Mouse (Mus musculus): Measurements from ENCODE around the gene Lpxn.

The Lpxn gene

GRCm38 (mm10) chr19:12795511-12796327, at the start of gene Lpxn, which contains the start of gene Zfp91:
Gene Lpxn (plus strand): TSS chr19:12796193.
Gene Zfp91 (minus strand): TSS chr19:12796126.
- DNase-seq = peak; percentile 98

DNA sequence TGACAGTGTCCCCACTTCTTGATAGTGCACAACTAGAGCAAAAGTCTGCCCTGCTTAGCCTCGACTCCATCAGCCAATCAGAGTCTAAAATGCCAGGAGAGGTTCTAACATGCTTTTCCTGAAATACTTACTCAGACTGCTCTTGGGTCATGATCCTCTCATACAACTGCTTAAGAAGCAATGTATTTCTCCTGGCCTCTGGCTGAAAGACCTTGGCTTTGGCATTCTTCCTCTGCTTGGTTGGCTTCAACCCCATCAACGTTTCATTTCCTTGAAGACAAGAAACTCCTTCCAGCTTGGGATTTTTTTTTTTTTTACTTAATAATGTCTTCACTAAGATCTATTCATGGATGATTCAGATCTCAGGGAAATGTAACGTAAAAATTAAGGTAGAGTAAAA, 39.7 kb upstream of the Lpxn start:
- DNase-seq = no peak

DNA sequence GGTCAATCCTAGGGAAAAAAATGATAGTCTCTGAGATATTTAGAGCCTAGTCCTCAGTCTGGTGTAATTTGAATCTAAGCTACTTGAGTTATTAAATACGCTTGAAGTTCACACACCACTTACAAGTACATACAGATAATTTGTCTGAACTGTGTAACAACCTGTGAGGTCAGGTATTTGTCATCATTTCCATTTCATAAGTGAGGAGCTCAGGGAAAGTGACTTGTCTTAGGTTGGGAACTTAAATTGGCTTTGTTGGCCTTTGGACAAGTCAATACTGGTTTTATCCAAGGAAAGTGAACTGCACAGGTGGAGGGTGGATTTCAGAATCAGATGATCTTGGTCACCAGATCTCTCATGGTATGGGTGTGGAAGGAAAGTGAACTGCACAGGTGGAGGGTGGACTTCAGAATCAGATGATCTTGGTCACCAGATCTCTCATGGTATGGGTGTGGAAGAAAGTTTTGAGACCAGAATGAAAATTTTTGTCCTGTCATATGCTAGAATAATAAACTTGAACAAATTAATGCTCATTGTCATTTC, 37.0 kb upstream of the Lpxn start:
- DNase-seq = no peak

DNA sequence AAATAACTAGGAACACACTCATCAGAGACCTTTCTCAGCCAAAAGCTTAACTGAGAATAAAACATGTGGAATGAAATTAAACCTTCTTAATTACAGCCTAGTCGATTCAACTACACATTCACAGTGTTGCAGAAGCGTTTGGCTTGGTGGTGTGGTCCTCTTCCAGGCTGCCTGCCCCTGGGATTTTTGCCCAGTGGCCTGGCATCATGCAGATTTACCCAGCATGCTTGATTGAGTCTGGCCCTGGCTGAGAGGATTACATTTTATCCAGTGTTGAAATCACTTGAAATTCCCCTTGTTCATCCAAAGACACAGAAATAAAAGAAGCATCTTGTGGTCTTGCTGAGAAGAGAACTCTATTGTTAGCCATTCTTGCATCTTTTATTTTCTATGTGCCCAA, 36.3 kb upstream of the Lpxn start:
- peak; percentile 9 for DNase-seq

- peak; percentile 52 for DNase-seq
These were observed 33.5 kb upstream of the Lpxn start for GRCm38 (mm10) chr19:12762212-12763130.

GRCm38 (mm10) chr19:12765308-12765707, 30.7 kb upstream of the Lpxn start, which contains the start of gene Cntf:
Gene Cntf (minus strand): TSS chr19:12765632.
- DNase-seq = no peak

DNA sequence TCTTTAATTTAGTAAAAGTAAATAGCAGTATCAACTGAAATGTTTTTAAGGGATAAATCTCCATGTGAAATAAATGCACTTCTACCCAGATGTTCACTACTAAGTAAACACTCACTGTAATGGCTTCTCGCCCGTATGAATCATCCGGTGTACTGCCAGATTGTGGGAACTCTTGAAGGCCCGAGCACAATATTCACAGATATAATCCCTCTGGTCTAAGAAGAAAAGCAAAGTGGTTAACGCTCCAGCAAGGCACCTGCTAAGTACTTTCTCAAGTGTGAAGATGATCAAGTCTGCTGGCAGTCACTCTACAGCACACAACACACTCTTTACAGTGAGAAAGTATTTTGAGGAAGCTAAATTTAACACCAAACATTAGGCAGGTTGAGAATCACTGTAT, 25.1 kb upstream of the Lpxn start:
- peak; percentile 57 for DNase-seq

- no peak for DNase-seq
These were observed 15.6 kb upstream of the Lpxn start for GRCm38 (mm10) chr19:12780437-12780836.

GRCm38 (mm10) chr19:12786803-12787395, 9.1 kb upstream of the Lpxn start:
- no peak for DNase-seq

DNA sequence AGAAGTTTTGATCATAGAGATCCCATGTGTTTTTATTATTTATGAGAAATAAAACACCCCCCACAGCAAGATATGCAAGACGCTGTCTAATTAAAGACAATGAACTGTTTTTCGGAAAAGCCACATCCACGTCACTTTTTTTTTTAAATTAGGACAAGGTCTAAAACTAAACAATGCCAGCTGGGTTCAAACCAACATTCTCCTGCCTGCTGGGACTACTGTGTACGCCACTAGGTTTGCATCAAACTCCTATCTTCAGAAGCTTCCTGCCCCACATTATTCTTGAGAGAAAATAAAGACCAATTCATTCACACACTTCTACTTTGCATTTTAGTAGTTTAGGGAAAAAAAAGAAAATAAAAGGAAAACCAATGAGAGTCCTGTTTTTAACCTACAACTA, 8.3 kb upstream of the Lpxn start:
- no peak for DNase-seq

GRCm38 (mm10) chr19:12792374-12792773, 3.6 kb upstream of the Lpxn start:
- DNase-seq = no peak

DNA sequence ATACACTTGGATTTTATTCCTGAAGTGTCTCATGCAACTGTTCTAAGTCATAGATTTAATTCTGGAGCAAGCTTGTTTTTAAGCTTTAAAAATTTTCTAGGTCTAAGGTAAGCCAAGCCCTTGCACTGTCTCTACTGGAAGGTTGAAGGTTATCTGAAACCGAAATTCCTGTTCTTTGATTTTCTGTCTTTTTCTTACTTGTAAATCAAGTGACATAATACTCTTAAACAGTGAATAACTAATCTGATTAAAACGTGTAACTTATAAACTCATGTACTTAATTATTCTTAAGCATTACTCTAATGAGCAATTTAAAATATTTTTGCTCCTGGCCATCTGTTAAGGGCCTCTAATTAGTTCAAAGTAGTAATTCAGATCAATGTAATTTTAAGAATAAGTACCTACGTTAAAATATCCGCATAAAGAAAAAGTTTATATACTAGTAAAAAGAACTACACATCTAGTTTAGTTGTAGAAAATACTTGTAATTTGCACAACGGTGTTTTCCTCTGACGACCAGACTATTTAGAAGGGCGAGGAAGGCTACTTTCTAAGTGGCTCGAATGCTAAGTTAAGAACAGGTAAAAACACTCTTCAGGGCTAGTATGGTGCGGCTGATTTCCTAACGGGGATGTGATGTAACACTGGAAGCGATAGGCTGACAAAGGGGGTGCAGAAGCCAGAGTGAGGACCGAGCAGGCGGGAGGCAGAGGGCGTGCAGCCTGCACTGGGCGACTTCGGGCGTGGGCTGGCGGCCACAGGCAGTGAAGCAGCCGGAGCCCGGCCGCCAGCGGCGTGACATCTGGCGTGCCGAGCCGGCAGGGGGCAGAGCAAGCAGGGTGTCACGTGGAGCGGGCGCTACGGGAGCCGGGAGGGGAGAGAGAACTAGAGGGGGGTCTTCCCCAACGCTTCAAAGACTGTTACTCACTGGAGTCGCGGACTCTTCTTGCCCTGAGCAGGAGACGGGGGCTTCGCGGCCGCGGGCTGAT, 1.6 kb upstream of the Lpxn start:
- peak; percentile 96 for DNase-seq

DNA sequence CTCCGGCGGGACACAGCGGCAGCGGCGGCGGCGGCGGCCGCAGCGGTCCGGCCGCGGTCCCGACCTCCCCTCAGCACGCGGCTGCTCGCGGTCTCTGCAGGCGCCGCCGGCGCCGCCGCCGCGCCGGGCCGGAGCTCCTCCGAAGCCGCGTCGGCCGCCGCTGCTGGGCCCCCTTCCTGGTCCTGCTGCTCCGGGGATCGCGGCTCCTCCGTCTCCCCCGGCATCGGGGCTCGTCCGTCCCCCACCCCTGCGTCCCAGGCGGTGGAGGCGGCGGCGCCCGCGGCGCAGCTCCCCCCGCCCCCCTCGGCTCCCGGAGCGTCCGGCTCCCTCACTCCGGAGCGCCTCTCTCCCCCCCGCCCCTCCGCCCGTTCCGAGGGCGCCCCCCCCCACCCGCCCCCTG, 883 bp upstream of the Lpxn start:
- no peak for DNase-seq

DNA sequence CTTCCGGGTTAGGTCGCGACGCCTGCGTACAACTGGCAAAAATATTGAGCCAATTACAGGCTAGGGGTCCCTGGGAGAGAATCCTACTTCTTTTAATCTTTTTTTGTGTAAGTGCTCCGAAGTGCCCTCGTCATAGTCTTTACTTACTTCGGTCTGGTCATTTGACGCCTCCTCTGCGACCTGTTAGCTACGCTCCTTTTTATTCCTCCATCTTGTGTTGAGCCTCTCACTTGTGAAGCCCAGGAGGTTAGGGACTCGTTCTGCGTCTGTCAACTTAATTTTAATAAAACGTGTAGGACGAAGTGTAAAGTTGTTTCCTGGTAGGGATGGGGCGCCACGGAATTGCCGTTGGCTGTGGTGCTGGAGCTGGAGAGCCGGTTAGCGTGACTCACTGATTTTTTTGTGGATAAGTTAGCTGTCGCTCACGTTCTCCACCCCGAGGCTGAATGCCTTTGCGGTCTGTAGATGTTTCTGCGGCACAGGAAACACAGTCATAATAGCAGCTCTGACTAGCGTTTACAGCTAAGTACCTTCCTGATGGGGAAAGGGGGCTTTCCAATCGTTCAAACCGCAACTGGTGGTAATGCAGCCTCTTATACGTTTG, 437 bp downstream of the Lpxn start:
- DNase-seq = peak; percentile 77

- DNase-seq = peak; percentile 50
These were observed 1.1 kb downstream of the Lpxn start for GRCm38 (mm10) chr19:12797071-12797470.

GRCm38 (mm10) chr19:12798404-12798803, 2.4 kb downstream of the Lpxn start:
- peak; percentile 42 for DNase-seq

GRCm38 (mm10) chr19:12799081-12799480, 3.1 kb downstream of the Lpxn start:
- no peak for DNase-seq

DNA sequence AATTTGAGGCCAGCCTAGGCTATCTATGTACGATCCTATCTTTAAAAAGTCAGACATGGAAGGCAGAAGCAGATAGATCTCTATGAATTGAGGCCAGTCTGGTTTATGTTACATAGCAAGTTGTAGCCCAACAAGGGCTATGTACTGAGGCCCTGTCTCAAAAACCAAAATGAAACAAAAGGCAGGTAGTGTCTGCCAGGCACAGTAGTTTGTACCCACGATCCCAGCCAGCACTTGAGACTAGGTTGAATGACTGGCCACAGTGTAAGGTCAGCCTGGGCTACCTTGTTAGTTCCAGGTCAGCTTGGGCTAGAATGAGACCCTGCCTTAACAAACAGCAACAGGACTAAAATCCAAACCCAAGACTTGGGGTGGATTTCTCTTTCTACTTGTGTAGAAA, 4.6 kb downstream of the Lpxn start:
- DNase-seq = no peak

GRCm38 (mm10) chr19:12801046-12801445, 5.1 kb downstream of the Lpxn start:
- DNase-seq = peak; percentile 42

DNA sequence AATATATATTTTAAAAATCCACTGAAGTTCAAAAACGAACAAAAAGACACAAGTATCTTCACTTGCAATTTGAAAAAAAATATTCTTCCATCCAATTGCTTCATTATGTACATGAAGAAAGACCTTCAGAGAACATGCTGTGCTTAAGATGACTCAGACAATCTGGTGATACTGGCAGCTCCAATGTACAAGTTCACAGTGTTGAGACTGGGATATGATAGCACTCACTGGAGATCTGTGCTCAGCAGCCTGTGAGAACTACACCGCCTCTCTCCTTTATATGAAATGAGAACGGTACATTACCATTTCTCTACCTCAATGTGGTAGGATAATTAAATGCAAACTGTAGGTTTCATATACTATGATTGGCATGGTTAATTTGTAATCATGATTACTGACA, 6.8 kb downstream of the Lpxn start:
- no peak for DNase-seq

GRCm38 (mm10) chr19:12804237-12804636, 8.2 kb downstream of the Lpxn start:
- DNase-seq = no peak

All from lung, postnatal 36 days (tissue).